Mouse (Mus musculus) layer of hippocampus, postnatal 14 days (tissue): Measurements from ENCODE around the gene Arid1b. TPM values are rescaled to one million over a fixed set of nuclear protein-coding genes. Genes with fewer than 3 reads are reported as not detected.

Experiments
- DNase-seq, 2 experiments: peaks; one replicate each; pipeline ENCODE4 v3.0.0; 2021 to 2022; ENCODE audit warnings: low spot score in 2 of 2, mixed read lengths in 1 of 2
- total RNA-seq, 2 experiments: library from RNA; stranded (reverse); gene quantifications; 2 replicates each; pipeline ENCODE4 v1.2.3; 2021

The Arid1b gene
- total RNA-seq, 2 experiments from 2014 or later, result 83.5 to 95.2 TPM

DNA sequence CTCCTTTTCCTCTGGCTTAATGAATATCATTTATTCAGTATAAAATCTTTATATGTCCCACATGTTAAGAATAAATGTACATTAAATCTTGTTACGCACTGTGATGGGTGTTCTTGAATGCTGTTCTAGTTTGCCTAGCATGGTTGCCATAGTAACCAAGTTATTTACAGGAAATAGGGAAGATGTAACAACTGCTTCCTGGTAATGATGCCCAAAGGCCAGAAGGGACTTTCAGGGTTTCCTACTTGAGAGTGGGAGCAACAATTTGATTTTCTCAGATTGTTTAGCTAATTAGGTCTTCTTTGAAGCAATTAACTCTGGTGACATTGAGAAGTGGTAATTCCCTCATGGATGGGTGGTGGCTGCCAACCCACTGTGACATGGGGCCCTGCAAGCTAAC lies 350.3 kb downstream of the Arid1b start:
- DNase-seq, result no peak

DNA sequence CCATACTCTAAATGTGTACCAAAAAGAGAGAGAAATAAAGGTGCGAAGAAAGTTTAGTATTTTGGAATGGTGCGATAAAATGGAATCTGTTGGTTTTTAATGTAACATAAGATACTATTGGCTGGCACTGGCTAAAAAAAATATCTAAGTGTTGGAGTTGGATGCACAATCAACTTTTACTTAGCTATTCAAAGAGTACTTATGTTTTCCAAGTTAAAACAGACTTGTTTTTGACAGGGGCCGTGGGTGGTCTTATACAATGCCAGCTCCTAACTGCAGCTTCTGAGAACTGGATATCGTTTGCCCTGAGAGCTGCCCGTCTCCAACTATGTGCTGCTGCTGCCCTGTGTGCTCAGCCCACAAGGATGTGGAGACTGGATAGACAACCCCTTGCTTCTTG lies 351.7 kb downstream of the Arid1b start:
- no peak for DNase-seq

DNA sequence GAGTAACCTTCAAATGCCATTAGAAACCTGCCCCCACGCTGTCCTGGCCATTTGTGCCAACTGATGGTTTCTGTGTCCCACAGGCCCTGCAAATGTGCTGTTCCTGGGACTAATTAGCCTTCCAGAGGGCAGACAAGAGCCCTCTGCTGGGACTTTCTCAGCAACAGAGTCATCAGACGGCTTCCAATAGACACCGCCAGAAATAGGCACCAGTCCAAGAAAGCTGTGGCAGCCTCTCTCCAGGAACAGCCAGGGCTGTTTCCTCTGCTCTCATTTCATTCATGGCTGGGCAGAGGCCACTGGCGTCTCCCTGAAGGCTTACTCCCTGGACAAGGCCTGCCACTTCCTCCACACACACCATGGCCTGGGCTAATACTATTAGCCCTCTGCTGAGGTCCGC lies 358.8 kb downstream of the Arid1b start:
- DNase-seq, result peak; percentile 59 to 73

DNA sequence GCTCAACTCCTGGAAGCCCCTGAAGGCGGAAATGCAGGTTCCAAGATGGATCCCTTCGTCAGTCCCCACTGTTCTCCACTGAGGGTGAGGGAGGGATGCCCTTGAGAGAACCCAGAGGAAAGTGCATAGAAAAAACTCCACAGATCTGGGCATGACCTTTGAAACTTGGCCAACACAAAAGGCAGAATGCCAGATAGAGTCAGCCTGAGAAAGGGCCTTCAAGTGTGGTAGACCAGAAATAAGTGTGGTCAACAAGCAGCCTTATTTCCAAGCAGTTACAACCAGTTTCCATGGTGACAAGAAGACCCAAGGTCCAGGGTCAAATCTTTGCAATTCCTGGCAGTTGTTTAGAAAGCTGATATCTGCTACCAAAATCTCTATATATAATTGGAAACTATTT lies 366.6 kb downstream of the Arid1b start:
- no peak for DNase-seq

DNA sequence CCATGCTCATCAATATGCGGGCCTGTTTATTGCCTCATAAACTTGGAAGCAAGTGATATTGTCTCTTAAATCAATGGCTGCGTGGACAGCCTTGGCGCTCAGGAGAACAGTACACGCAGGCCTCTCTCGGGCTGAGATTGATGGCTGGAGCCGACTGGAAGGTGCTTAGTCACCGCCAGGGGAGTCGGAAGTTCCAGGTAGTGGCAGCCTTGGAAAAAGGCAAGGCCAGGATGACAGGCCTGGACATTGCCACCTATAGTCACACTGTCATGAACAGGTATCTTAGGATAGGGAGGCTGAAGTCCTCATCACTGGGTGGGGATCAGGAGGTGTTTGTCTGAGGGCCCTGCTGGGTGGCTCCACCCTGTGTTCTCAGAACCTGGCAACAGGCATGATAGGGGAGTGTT lies 371.9 kb downstream of the Arid1b start:
- no peak for DNase-seq

DNA sequence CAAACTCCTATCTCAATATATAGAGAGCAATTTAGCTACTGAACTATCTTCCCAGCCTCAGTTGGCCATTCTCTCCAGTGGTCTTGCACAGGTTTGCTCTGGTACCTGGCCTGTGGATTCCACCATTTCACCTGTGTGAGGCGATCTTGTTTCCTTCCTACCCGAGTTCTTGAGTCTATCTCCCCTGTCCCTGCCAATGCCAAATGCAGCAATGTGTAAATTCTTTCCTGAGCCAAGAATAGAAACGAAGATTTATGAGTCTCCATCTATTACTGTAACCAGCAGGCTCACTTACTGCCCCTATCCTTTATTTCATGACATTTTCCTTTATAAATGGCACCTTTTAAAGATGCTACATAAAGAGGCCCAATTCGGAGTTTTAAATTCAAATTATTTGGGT lies 376.9 kb downstream of the Arid1b start:
- DNase-seq, result no peak

DNA sequence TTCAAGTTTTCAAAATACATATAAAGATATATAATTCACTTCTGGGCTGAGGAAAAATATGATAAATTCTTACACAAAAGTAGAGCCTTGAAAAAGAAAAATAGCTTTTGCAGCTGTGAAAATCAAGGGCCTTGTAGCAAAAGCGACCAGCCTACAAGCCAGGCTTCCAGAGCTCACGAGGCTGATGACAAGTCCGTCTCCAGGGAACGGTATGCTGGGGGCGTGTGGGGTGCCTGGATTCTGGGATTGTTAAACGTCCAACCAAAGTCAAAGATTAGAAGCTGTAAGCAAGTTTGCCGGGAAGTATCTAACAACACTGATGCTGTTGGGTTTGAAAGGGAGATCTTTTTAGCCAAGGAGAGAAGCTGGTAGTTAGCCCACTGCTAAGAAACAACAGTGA lies 377.4 kb downstream of the Arid1b start:
- DNase-seq, result no peak

DNA sequence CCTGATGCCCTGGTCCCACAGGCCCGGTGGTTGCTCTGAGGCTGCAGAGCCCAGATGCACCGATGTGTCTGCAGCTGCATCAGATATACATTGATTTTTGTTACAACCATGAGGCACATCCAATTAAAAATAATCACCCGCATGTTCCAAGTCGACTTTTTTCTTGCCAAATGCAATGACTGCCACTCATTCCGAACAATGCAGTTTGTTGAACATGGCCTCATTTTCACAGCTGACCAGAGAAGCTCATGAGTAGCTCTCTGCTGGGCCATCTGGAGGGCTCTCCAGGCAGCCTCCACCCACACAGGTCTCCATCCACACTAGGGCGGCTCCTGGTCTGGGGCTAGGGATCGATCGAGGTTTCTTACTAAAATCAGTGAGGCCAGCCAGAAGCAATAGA lies 378.8 kb downstream of the Arid1b start:
- DNase-seq, result no peak

DNA sequence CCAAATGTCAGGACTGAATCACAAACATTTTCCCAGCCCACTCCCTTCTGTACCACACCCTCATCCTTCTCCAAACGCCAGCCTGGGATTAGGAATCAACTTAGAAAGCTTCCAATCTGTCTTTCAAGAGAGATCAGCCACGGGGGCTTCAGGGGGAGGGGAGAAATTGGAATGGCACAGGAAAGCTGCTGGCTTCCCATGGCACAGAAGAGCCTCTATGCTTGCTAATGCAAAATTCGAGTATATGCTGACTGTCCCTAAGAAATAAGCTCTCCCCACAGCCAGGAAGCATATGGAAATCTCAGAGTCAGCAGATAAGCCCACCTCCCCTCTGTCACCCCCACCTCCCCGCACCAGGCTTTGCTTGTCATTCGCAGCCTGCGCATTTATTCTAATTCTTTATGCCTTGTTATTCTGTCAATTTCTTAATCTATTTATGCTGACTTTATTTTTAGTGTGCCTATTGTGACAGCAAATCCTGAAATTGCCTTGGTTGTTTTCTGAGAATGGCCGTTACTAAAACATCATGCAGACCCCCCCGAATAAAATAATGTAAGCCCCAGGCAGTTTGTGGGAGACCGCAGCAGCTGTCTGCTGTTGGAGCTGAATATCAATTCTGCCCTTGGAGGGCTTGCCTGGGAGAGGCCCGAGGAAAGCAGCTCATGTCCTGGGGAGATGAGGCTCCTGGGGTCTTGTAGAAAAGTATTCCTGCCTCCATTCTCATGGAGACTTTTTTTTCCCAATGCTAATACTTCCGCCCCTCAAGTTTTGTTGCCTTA lies 383.2 kb downstream of the Arid1b start:
- peak in 1 of 2 experiments; percentile 74 for DNase-seq

DNA sequence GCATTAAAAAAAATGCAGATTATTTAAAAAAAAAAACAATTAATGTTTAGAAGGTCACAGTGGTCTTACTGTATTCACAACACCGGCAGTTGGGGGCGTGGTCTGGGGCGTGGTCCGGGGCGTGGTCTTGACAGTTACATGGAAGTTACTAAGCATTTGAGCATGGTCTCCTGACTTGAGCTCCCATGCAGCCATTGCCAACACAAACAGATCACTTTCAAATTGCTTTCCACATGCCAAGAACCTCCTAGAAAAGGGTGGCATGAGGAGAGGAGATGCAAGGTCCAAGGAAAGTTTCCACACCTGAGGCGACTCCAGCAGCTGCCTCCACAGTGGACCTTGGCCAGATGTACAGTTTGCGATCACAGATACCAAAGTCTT lies 383.8 kb downstream of the Arid1b start:
- no peak for DNase-seq

DNA sequence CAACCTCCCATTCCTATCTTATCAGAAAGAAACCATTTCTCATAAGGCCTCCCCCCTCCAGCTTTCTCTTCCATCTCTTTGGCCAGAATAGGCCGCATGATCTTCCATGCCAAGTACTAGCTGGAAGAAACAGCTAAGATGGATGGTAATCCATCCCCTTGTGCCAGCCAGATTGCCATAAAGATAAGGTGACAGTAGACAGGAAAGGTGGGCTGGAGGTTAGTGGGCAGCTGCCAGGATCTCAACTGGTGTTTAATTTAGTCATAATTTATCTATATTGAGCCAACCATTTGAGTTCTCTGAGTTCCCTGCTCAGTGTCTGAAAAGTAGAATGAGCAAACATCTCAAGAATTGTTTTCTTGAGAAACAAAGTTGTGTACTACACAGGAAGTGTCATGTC lies 391.6 kb downstream of the Arid1b start:
- no peak for DNase-seq

DNA sequence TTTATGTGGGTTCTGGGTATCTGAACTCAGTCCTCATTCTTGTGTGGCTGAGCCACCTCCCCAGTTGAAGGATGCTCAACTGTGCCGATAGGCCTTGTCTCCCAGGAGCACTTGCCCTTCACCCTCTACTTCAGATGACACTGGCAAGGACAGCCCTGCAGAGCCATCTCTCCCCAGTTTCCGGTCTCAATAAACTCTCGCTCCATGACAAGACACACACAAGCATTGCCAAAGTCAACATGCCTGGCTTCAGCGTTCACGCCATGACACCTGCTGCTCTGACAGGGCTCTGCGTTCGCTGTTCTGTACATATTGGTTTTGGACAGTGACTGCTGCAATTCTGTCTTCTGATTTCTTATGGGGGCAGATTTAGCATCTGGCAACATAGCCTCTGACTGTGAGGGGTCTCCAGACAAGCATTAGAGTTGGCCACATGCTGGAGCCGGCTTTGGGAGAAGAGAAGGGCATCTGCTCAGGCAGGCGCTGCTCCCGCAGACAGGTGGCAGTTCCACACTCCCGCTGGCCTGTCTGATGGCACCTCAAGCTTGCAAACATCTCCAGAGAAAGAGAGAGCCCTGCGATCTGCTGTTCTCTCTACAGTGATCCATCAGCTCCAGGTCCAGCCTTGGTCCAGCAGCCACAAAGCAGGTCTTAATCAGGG lies 392.9 kb downstream of the Arid1b start:
- no peak for DNase-seq

DNA sequence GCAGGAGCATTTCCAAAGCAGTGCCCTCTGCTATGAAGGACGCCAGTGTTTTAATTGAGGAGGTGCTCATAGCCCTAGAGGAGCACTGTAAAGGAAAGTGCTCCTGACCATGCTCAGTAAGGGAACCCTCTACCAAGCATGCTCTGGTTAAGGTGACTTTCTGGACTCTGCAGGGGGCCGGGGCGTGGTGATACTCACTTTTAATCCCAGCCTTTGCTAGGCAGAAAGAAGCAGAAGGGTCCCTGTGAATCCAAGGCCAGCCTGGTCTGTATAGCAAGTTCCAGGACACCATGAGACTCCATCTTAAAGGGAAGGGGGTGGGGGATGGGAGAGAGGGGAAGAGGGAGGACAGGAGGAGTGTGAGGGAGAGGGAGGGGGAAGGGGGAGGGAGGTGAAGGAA lies 394.2 kb downstream of the Arid1b start:
- DNase-seq, result no peak

DNA sequence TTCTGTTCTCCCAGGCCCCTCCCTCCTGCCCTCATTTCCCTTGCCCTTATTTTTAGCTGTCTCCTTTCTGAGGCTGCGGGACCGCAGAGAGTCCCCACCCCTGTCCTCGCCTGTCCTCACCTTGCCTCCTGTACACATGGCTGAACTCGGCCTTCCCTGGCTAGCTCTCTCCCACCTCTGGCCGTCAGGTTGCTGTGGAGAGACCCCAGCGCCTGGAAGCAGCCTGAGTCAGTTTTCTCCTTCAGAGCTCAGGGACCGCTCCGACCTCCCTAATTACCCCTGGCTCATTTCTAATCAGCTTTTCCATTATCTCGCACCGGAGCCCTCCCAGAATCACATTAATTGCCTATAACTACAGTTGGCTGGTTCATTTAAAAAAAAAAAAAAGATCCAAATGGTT lies 396.6 kb downstream of the Arid1b start:
- no peak for DNase-seq

DNA sequence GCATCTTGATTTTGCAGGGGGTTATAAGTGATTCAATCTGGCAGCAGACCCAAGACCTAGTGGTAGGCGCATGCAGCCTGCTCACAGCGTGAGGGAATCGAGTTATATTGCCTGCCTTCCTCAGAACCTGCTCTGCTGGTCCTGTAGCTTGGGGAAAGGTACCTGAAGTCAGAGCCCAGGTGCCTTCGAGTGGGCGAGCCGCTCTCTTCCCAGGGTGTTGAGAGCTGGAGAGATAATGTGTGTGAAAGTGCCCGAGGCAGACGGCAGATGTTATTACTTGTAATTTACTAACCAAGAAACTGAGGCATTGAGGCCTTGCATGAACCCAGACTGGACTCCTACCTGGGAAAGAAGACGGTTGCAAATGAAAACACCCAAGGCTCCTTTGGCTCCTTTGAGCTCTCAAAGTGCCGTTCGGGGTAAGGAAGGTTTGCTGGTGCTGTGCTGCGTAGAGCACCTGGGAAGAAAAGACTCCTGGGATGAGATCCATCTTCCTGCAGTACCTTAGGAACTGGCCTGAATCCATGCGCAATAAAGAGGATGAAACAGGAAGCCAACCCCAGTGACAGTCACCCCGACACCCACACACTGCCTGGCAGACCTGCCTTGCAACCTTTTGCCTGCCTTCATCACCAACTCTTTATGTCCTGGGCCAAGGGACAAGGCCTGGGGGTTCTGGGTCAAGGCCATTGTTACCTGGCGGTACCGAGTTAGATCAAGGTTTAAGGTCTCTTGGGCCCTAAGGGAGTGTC lies 401.5 kb downstream of the Arid1b start:
- DNase-seq, result no peak

DNA sequence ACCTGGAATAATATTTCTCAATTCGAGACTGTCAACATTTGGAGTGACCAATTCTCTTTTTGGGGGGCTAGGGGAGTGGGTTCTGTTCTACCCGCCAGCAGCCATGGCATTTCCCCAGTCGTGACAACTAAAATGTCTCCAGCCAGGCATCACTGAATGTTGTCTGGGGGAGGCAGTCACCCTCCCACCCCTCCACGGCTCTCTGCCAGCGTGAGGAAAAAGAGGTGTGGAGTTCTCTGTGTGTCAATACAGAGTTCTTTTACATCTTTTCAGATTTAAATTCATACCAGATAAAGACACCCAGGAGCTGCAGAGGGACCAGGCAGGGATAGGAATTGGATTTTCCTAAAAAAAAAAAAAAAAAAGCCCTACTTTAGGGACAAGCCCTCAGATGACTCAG lies 402.1 kb downstream of the Arid1b start:
- DNase-seq, result no peak
